Mouse (Mus musculus) bone marrow, adult 2 months (tissue): ENCODE results near the gene Plcg1.

Experiments
- CTCF ChIP-seq: fragments of 200-500 bp; IDR thresholded peaks from 2 replicates; pipeline ENCODE4 v1.5.1; 2011; ENCODE audit warnings: low read length, control low read depth; ENCODE audit not compliant: control insufficient read depth, insufficient read depth
- POLR2A ChIP-seq: fragments of 200-500 bp; IDR thresholded peaks from 2 replicates; pipeline ENCODE4 v1.6.1; 2011; ENCODE audit warnings: low read depth, mild to moderate bottlenecking, control low read depth, low read length, borderline replicate concordance; ENCODE audit not compliant: control insufficient read depth

DNA sequence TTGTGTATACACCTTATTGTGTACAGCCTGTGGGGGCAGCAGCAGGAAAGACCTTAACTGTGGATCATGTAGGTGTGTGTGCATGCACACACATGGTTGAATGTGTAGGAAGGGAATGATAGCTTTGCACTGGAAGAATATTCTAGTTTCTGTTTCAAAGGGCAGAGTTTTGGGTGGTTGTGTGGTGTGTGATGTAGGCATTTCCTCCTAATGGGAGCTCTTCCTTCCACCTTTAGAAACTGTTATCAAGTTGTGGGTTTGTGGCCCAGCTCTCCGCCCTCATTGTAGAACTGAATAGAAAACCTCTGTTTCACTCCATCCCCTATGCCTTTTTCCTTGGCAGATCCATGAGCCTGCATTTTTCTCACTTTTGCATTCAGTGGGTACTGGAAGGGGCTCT, 14.4 kb downstream of the Plcg1 start:
- no peak for TF ChIP-seq POLR2A
- no peak for TF ChIP-seq CTCF
